Mouse (Mus musculus): ENCODE measurements around the gene Cmtm4. TPM values are rescaled to one million over a fixed set of nuclear protein-coding genes. Genes with fewer than 3 reads are reported as not detected.

Cmtm4 gene
- polyA plus RNA-seq, 1 experiment from 2014 or later, result 1.7 TPM

GRCm38 (mm10) chr8:104411468-104411867, 15.9 kb upstream of the Cmtm4 start:
- Histone ChIP-seq H3K9me3 (replicated peaks) (no peaks in the 10 kb centered on the region), H3K4me1 (replicated peaks) (peaks cover 16% of the 10 kb centered on the region), H3K4me2 (no peak overlapping the region), H3K36me3 (peaks cover 5% of the 10 kb centered on the region), H3K4me3 (no peak overlapping the region), H3K9ac (no peak overlapping the region), H3K27ac (ENCODE audit: poor library complexity, severe bottlenecking) (no peak overlapping the region), H3K27me3 (replicated peaks) (no peaks in the 10 kb centered on the region)
- 82% methylated on average over 3 of the region's 3 CpGs for WGBS
- ATAC-seq (ENCODE audit: insufficient number of reproducible peaks, low FRiP score), result no peak

DNA sequence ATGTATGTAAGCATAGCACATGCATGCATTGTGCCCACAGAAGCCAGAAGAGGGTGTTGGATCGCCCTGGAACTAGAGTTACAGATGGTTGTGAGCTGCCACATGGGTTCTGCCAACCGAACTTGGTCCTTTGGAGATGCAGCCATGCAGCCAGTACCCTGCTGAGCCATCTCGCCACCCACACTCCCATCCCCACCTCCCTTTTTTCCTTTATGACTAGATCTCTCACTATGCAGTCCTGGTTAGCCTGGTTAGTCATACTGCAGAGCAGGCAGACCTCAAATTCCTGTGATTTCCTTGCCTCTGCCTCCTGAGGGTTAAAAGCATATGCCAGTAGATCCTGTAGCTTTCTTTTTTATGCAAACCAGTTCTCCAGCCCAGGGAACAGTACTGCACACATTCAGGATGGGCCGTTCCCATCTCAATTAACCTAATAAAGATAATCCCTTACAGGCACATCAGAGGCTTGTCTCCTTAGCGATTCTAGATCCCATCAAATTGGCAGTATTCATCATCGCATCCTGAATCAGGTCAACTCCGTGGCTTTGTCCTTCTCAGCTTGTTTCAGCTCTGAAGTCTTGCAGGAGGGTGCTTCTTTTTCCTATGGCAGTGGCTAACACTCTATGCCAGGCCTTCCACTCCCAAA, 15.1 kb upstream of the Cmtm4 start:
- ATAC-seq (ENCODE audit: insufficient number of reproducible peaks, low FRiP score), result no peak
- Histone ChIP-seq H3K27me3 (replicated peaks) (no peaks in the 10 kb centered on the region), H3K4me3 (no peak overlapping the region), H3K36me3 (peaks cover 5% of the 10 kb centered on the region), H3K9me3 (replicated peaks) (no peaks in the 10 kb centered on the region), H3K4me1 (replicated peaks) (peaks cover 18% of the 10 kb centered on the region), H3K9ac (no peak overlapping the region), H3K27ac (ENCODE audit: poor library complexity, severe bottlenecking) (no peak overlapping the region), H3K4me2 (no peak overlapping the region)
- whole genome bisulfite sequencing, result 66% methylated on average over 7 of the region's 7 CpGs

GRCm38 (mm10) chr8:104408328-104409110, 12.9 kb upstream of the Cmtm4 start:
- Histone ChIP-seq H3K27me3 (replicated peaks) (no peaks in the 10 kb centered on the region), H3K4me1 (replicated peaks) (peaks cover 16% of the 10 kb centered on the region), H3K4me2 (no peak overlapping the region), H3K9me3 (replicated peaks) (no peaks in the 10 kb centered on the region), H3K4me3 (no peak overlapping the region), H3K36me3 (no peaks in the 10 kb centered on the region), H3K27ac (ENCODE audit: poor library complexity, severe bottlenecking) (no peak overlapping the region), H3K9ac (no peak overlapping the region)
- 69% methylated on average over 7 of the region's 7 CpGs for WGBS
- no peak for ATAC-seq (ENCODE audit: insufficient number of reproducible peaks, low FRiP score)

DNA sequence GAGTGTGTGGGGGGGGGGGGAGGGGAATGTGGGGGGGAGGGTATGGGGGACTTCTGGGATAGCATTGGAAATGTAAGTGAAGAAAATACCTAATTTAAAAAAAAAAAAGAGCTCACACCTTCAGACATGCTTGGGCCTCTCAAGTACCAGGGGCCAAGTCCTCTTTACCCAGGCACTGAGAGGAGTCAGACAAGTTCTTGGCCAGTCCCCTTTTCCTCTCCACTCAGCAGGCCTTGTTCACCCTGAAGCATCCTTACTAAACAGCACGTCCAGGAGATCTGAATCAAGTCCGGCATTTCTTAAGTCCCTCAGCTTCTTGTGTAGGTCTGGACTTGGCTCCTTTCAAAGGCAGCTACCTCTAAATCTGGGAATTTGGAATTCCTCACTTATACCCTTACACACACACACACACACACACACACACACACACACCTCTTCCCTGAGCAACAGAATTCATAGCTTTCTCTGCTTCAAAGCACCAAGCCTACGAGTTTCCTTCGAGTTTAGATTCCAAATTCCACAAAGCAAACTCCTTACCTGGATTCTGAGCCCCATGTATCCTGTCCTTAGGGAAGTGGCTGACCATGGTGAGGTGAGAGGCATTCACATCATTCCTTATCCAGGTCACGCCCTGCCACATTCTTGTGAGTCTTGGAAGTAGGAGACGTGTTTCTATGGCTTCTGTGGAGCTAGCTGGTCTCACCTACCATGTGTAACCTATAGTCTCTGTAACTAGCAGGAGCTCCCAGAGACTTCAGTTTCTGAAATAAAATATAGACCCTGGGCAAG, 10.9 kb upstream of the Cmtm4 start:
- Histone ChIP-seq H3K27ac (ENCODE audit: poor library complexity, severe bottlenecking) (no peak overlapping the region), H3K9ac (no peak overlapping the region), H3K4me3 (no peak overlapping the region), H3K4me1 (replicated peaks) (peaks cover 9% of the 10 kb centered on the region), H3K9me3 (replicated peaks) (no peaks in the 10 kb centered on the region), H3K27me3 (replicated peaks) (no peaks in the 10 kb centered on the region), H3K4me2 (no peak overlapping the region), H3K36me3 (no peaks in the 10 kb centered on the region)
- WGBS, result 73% methylated on average over 6 of the region's 6 CpGs
- ATAC-seq (ENCODE audit: insufficient number of reproducible peaks, low FRiP score), result no peak

DNA sequence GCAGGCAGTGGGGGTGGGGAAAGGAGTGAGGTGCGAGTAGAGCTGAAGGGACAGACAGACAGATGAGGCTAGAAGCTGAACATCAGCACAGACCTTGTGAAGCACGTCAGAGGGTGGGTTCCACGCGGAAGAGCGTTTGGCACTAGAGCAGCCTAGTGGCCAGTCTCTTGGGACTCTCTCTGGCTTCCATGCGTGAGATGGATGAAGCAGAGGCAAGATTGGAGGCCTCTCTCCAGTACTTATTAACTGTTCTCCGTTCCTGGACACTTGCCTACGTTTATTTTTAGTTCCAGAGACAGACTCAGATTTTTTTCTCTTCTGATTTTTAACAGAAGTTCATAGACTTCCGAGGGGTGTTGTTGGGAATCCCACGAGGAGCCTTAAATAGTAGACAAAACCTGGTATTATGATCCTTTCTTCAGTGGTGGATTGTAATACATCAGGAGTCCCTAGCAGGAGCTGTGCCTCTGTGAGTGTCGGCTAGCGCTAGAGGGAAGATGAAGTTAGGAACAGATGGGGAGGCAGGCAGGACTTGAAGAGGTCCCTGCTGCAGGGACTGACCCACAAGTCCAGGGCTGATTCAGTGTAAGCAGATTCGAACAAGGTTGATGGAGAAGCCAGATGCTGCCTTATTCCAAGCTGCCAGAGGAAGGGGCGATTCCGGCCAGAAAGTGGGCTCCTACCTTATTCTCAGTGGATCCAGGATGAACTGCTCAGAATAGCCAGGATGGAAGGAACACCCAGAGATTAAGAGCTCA, 10.0 kb upstream of the Cmtm4 start:
- no peak overlapping the region for H3K9ac ChIP-seq
- H3K27me3 ChIP-seq (replicated peaks), result no peaks in the 10 kb centered on the region
- 49% methylated on average over 15 of the region's 15 CpGs for WGBS
- ATAC-seq (ENCODE audit: insufficient number of reproducible peaks, low FRiP score), result no peak
- no peaks in the 10 kb centered on the region for H3K36me3 ChIP-seq
- H3K9me3 ChIP-seq (replicated peaks), result no peaks in the 10 kb centered on the region
- H3K4me1 ChIP-seq (replicated peaks), result peaks cover 9% of the 10 kb centered on the region
- no peak overlapping the region for H3K4me2 ChIP-seq
- H3K27ac ChIP-seq (ENCODE audit: poor library complexity, severe bottlenecking), result no peak overlapping the region
- no peak overlapping the region for H3K4me3 ChIP-seq

- no peaks in the 10 kb centered on the region for H3K27me3 ChIP-seq (replicated peaks)
- no peak overlapping the region for H3K4me3 ChIP-seq
- H3K36me3 ChIP-seq, result no peaks in the 10 kb centered on the region
- H3K9me3 ChIP-seq (replicated peaks), result no peaks in the 10 kb centered on the region
- no peak overlapping the region for H3K4me2 ChIP-seq
- no peak overlapping the region for H3K9ac ChIP-seq
- 77% methylated on average over 3 of the region's 3 CpGs for WGBS
- no peak overlapping the region for H3K27ac ChIP-seq (ENCODE audit: poor library complexity, severe bottlenecking)
- peaks cover 12% of the 10 kb centered on the region for H3K4me1 ChIP-seq (replicated peaks)
- no peak for ATAC-seq (ENCODE audit: insufficient number of reproducible peaks, low FRiP score)
Measured at GRCm38 (mm10) chr8:104403596-104403995, 8.0 kb upstream of the Cmtm4 start.

GRCm38 (mm10) chr8:104394801-104395702, 555 bp downstream of the Cmtm4 start:
- H3K9me3 ChIP-seq (replicated peaks), result peaks cover 4% of the 10 kb centered on the region; the same call in 1 of the 2 replicates
- 1% methylated on average over 77 of the region's 82 CpGs for WGBS

GRCm38 (mm10) chr8:104393767-104394166, 1.8 kb downstream of the Cmtm4 start:
- H3K27me3 ChIP-seq (replicated peaks), result no peaks in the 10 kb centered on the region
- H3K4me1 ChIP-seq (replicated peaks), result peaks cover 20% of the 10 kb centered on the region
- no peak overlapping the region for H3K9ac ChIP-seq
- H3K36me3 ChIP-seq, result no peaks in the 10 kb centered on the region
- WGBS, result 72% methylated on average over 6 of the region's 6 CpGs
- no peak overlapping the region for H3K4me3 ChIP-seq
- no peak overlapping the region for H3K27ac ChIP-seq (ENCODE audit: poor library complexity, severe bottlenecking)
- no peak for ATAC-seq (ENCODE audit: insufficient number of reproducible peaks, low FRiP score)
- peak overlapping the region; percentile 95; the same call in 1 of the 2 replicates for H3K4me2 ChIP-seq
- peaks cover 4% of the 10 kb centered on the region; the same call in 1 of the 2 replicates for H3K9me3 ChIP-seq (replicated peaks)

More at GRCm38 (mm10) chr8:104394801-104395702, 555 bp downstream of the Cmtm4 start:
- Histone ChIP-seq H3K36me3 (no peaks in the 10 kb centered on the region), H3K4me2 (peak overlapping the region; percentile 95), H3K9ac (peak overlapping the region; percentile 84), H3K4me1 (replicated peaks) (peaks cover 21% of the 10 kb centered on the region), H3K4me3 (peak overlapping the region; percentile 84), H3K27me3 (replicated peaks) (no peaks in the 10 kb centered on the region), H3K27ac (ENCODE audit: poor library complexity, severe bottlenecking) (peak overlapping the region; percentile 41)
- peak; percentile 73 for ATAC-seq (ENCODE audit: insufficient number of reproducible peaks, low FRiP score)

DNA sequence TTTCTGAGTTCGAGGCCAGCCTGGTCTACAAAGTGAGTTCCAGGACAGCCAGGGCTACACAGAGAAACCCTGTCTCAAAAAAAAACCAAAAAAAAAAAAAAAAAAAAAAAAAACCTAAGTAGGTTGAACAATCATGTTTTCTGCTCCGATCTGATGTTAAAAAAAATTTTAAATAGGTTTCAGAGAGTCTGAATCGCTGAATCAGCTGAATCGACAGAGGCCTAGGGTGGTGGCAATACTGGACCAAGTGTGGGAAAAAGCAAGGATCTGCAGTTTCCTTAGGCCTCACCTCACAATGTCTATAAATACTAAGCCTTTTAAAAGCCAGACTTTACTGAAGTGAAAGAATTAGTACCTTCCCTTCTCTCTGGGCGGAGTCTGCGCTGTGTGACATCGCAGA, 2.5 kb downstream of the Cmtm4 start:
- WGBS, result 91% methylated on average over 7 of the region's 7 CpGs

DNA sequence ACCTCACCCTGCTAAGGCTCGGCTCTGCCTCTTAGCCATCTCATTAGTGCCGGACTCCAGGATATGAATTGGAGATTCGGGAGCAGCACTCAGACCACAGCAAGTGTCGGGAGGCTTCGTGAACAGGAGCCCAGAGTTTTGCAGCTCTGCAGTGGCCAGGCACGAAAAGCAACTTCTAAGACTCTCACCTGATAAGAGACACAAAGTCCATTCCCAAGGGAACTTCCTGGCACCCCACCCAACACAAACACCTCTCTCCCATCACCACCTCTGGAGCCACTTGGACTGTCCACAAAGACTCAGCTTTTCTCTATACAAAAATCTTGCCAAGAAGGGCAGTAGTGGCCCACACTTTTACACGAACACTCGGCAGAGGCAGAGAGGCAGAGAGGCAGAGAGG, 5.4 kb downstream of the Cmtm4 start:
- no peak for ATAC-seq (ENCODE audit: insufficient number of reproducible peaks, low FRiP score)
- H3K4me1 ChIP-seq (replicated peaks), result peaks cover 48% of the 10 kb centered on the region

More for the DNA sequence above, 2.5 kb downstream of the Cmtm4 start:
- Histone ChIP-seq H3K4me3 (no peak overlapping the region), H3K36me3 (no peaks in the 10 kb centered on the region), H3K27me3 (replicated peaks) (no peaks in the 10 kb centered on the region), H3K9ac (no peak overlapping the region), H3K9me3 (replicated peaks) (peaks cover 4% of the 10 kb centered on the region; the same call in 1 of the 2 replicates), H3K4me1 (replicated peaks) (peaks cover 20% of the 10 kb centered on the region), H3K27ac (ENCODE audit: poor library complexity, severe bottlenecking) (no peak overlapping the region), H3K4me2 (no peak overlapping the region)
- ATAC-seq (ENCODE audit: insufficient number of reproducible peaks, low FRiP score), result no peak

More for the DNA sequence above, 5.4 kb downstream of the Cmtm4 start:
- H3K36me3 ChIP-seq, result no peaks in the 10 kb centered on the region
- no peak overlapping the region for H3K4me3 ChIP-seq
- H3K9me3 ChIP-seq (replicated peaks), result no peaks in the 10 kb centered on the region
- H3K27ac ChIP-seq (ENCODE audit: poor library complexity, severe bottlenecking), result no peak overlapping the region
- H3K4me2 ChIP-seq, result no peak overlapping the region
- H3K27me3 ChIP-seq (replicated peaks), result no peaks in the 10 kb centered on the region
- no peak overlapping the region for H3K9ac ChIP-seq
- 36% methylated on average over 8 of the region's 8 CpGs for WGBS
